Mouse (Mus musculus) megakaryocyte, embryonic 14.5 days (primary cell): ENCODE measurements at regions not wholly inside any gene's neighbourhood (a gene's known extent, or its start where the extent isn't known, plus 50 kb on each side); places are given as distances from the start of the nearest gene placed in this dataset.

Source experiments
- FLI1 ChIP-seq: IDR thresholded peaks from 2 replicates; pipeline ENCODE4 v1.6.1; 2012; ENCODE audit warnings: low read length, inconsistent platforms, mixed read lengths
- GATA1 ChIP-seq: IDR thresholded peaks from 3 replicates; pipeline ENCODE4 v1.6.1; 2012; ENCODE audit warnings: mixed read lengths, low read length, inconsistent platforms, borderline replicate concordance

DNA sequence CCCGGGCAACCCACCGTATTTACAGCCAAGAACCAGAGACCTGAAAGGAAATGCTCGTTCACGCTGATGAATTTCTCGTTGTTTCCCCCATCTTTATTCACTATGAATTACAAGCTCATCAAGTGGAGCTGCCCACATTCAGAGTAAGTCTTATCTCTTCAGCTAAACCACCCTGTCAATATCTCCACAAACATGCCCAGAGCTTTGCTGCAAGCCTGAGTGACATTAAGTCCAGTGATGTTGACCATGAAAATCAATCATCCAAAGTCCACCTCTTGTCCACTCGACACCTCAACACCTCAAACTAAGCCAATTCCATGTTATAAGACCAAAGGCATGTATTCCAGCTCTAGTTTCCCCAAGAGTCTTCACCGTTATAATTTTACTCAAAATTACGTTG, 582.8 kb downstream of the Fam19a2 start:
- TF ChIP-seq GATA1 = no peak
- TF ChIP-seq FLI1 = no peak
